Mouse (Mus musculus): ENCODE measurements around the gene Rnf151. TPM values are rescaled to one million over a fixed set of nuclear protein-coding genes. Genes with fewer than 3 reads are reported as not detected.

Rnf151 gene
- polyA plus RNA-seq, 1 experiment from 2014 or later: 0.15 TPM

DNA sequence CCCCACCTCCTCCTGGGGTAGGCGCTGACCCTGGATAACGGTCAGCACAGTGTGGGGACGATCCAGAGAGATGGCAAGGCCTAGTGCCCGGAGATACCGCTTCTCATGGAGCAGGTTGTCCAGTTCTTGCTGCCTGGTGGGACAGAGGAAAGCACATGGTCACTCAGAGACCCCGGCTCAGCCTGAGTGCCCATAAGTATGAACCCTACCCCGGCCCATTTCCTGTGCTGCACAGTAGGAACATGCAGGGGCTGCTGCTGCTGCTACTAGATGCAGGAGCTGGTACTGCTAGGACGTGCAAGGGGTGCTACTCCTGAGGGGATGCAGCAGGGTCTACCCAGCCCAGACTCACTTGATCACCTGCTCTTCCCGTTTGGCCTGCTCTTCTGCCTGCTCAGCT is 16.6 kb downstream of the Rnf151 start:
- 91% methylated on average over 9 of the region's 9 CpGs for WGBS
- ATAC-seq (replicated peaks; ENCODE audit: low FRiP score, low TSS enrichment, low read depth) (no peak), DNase-seq (ENCODE audit: low spot score) (no peak)
- Histone ChIP-seq H3K27ac (ENCODE audit: low read depth) (no peak overlapping the region), H3K4me3 (ENCODE audit: low read depth, low read length) (no peak overlapping the region), H3K9ac (ENCODE audit: low read length) (no peak overlapping the region), H3K36me3 (ENCODE audit: control insufficient read depth, insufficient read depth, low read length) (peaks cover 56% of the 10 kb centered on the region), H3K27me3 (replicated peaks; ENCODE audit: control insufficient read depth, insufficient read depth, low read length) (no peaks in the 10 kb centered on the region), H3K9me3 (ENCODE audit: control insufficient read depth, low read length) (no peaks in the 10 kb centered on the region), H3K4me2 (ENCODE audit: low read length) (no peak overlapping the region), H3K4me1 (replicated peaks; ENCODE audit: control insufficient read depth, insufficient read depth, low read length) (peaks cover 9% of the 10 kb centered on the region)

DNA sequence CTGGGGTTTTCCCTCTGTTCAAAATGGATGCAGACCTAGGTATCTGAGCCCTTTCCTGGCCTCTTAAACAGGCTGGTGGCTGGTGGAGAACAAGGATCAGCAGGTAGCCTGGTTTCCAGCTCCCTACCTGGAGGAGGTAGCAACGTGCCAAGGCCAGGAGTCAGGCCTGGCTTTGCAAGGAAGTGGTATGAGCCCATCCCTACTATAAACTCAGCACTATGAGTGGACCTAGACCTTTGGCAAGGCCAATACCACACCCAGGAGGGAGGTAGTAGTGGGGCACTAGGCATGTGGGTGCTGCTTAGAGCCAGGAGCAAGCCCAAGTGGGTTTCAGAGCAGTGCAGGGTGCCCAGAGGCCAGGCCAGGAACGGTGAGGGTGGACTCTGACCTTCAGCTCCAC is 18.4 kb downstream of the Rnf151 start:
- no peak overlapping the region for H3K27ac ChIP-seq (ENCODE audit: low read depth)
- no peak overlapping the region for H3K4me2 ChIP-seq (ENCODE audit: low read length)
- H3K4me1 ChIP-seq (replicated peaks; ENCODE audit: control insufficient read depth, insufficient read depth, low read length): peaks cover 14% of the 10 kb centered on the region
- 78% methylated on average over 2 of the region's 2 CpGs for WGBS
- ATAC-seq (replicated peaks; ENCODE audit: low FRiP score, low TSS enrichment, low read depth) (no peak), DNase-seq (ENCODE audit: low spot score) (no peak)
- no peak overlapping the region for H3K9ac ChIP-seq (ENCODE audit: low read length)
- H3K36me3 ChIP-seq (ENCODE audit: control insufficient read depth, insufficient read depth, low read length): peaks cover 47% of the 10 kb centered on the region
- H3K9me3 ChIP-seq (ENCODE audit: control insufficient read depth, low read length): no peaks in the 10 kb centered on the region
- H3K27me3 ChIP-seq (replicated peaks; ENCODE audit: control insufficient read depth, insufficient read depth, low read length): no peaks in the 10 kb centered on the region
- no peak overlapping the region for H3K4me3 ChIP-seq (ENCODE audit: low read depth, low read length)

DNA sequence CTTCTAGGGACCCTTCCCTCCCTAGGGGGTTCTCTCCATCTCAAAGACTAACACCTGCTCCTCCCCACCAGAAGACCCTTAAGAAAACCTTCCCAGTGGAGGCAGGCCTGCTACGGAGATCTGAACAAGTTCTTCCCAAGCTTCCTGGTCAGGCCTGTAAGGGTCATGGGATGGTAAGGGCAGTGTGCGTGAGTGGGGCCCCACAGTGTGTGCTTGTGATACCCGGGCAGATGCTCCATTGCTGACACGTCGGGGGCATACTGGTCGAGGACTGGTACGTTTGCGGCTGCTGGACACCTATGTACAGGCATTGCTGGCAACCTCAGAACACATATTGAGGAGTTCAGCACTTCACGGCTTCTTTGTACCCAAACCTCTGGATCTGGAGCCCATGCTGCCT is 19.1 kb downstream of the Rnf151 start:
- DNase-seq (ENCODE audit: low spot score) (no peak), ATAC-seq (replicated peaks; ENCODE audit: low FRiP score, low TSS enrichment, low read depth) (no peak)
- Histone ChIP-seq H3K9ac (ENCODE audit: low read length) (no peak overlapping the region), H3K4me3 (ENCODE audit: low read depth, low read length) (no peak overlapping the region), H3K9me3 (ENCODE audit: control insufficient read depth, low read length) (no peaks in the 10 kb centered on the region), H3K27ac (ENCODE audit: low read depth) (no peak overlapping the region), H3K27me3 (replicated peaks; ENCODE audit: control insufficient read depth, insufficient read depth, low read length) (no peaks in the 10 kb centered on the region), H3K36me3 (ENCODE audit: control insufficient read depth, insufficient read depth, low read length) (peaks cover 42% of the 10 kb centered on the region), H3K4me2 (ENCODE audit: low read length) (no peak overlapping the region), H3K4me1 (replicated peaks; ENCODE audit: control insufficient read depth, insufficient read depth, low read length) (peaks cover 14% of the 10 kb centered on the region)
- WGBS: 68% methylated on average over 9 of the region's 9 CpGs

DNA sequence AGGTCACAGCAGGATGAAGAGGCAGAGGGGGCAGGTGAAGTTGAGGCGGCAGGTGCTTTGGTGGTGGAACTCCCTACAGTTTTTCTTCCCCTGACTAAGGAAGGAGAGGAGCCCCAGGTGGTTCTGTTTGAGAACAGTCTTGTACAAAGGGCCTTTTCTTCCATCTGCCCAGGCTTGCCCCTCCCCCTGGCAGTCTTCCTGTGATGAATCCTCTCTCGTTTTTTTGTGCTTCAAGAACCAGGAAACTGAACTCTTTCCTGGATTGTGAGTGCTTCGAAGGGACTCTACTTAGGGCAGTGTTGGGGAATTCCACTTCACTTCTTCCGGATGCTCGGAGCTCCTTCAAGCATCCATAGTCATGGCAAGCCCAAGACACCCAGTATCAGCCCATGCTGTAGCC is 19.9 kb downstream of the Rnf151 start:
- no peaks in the 10 kb centered on the region for H3K27me3 ChIP-seq (replicated peaks; ENCODE audit: control insufficient read depth, insufficient read depth, low read length)
- H3K4me3 ChIP-seq (ENCODE audit: low read depth, low read length): no peak overlapping the region
- DNase-seq (ENCODE audit: low spot score) (no peak), ATAC-seq (replicated peaks; ENCODE audit: low FRiP score, low TSS enrichment, low read depth) (no peak)
- H3K4me1 ChIP-seq (replicated peaks; ENCODE audit: control insufficient read depth, insufficient read depth, low read length): peaks cover 14% of the 10 kb centered on the region
- no peak overlapping the region for H3K27ac ChIP-seq (ENCODE audit: low read depth)
- H3K9ac ChIP-seq (ENCODE audit: low read length): no peak overlapping the region
- 20% methylated on average over 5 of the region's 5 CpGs for WGBS
- no peaks in the 10 kb centered on the region for H3K9me3 ChIP-seq (ENCODE audit: control insufficient read depth, low read length)
- H3K36me3 ChIP-seq (ENCODE audit: control insufficient read depth, insufficient read depth, low read length): peaks cover 41% of the 10 kb centered on the region
- peak overlapping the region; percentile 14; the same call in 1 of the 2 replicates for H3K4me2 ChIP-seq (ENCODE audit: low read length)

- DNase-seq (ENCODE audit: low spot score) (peak; percentile 90), ATAC-seq (replicated peaks; ENCODE audit: low FRiP score, low TSS enrichment, low read depth) (peak; percentile 91)
- peak within 1 kb of the TSS; percentile 83 for H3K27ac ChIP-seq (ENCODE audit: low read depth)
- H3K9me3 ChIP-seq (ENCODE audit: control insufficient read depth, low read length): no peaks in the 10 kb centered on the region
- H3K27me3 ChIP-seq (replicated peaks; ENCODE audit: control insufficient read depth, insufficient read depth, low read length): peaks cover 8% of the 10 kb centered on the region; the same call in 1 of the 2 replicates
- peak within 1 kb of the TSS; percentile 76 for H3K9ac ChIP-seq (ENCODE audit: low read length)
- H3K4me1 ChIP-seq (replicated peaks; ENCODE audit: control insufficient read depth, insufficient read depth, low read length): peaks cover 14% of the 10 kb centered on the region
- H3K4me2 ChIP-seq (ENCODE audit: low read length): peak within 1 kb of the TSS; percentile 60
- peak within 1 kb of the TSS; percentile 83 for H3K4me3 ChIP-seq (ENCODE audit: low read depth, low read length)
- WGBS: under 1% methylated on average over 53 of the region's 76 CpGs
- H3K36me3 ChIP-seq (ENCODE audit: control insufficient read depth, insufficient read depth, low read length): peaks cover 33% of the 10 kb centered on the region
Measured at GRCm38 (mm10) chr17:24696011-24696697, 21.7 kb downstream of the Rnf151 start, which contains the start of the genes Gfer and Noxo1. TSS of gene Gfer (minus strand) at chr17:24696156. TSS of gene Noxo1 (plus strand) at chr17:24696234.

DNA sequence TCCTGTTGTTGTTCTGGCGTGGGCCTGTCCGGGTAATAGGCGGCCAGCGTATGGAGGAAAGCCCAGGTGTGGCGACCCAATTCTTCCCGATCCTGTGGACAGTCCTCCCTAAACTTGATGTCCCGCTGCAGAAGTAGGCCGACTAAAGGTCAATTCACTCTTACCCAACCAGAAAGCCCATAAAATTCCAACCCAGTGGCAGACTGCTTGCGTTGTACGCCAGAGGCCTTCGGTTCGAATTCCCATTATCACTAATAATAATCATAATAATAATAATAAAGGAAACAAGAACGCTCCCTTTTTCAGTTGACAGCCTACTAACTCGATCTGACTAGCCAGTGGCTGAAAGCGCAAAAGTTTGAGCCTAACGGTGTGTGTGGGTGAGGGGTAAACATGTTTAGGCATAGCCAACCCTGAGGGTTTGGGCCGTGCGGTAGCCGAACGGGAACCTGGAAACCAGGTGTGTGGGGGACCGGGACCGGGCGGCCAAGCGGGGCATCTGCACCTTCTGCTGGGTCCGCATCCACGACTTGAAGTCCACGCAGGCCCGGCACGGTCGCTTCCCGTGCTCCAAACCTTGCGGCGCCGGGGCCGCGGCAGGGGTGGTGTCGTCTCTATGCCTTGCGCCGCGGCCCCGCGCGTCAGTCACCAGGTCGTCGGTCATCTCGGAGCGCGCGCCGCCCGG is 22.4 kb downstream of the Rnf151 start:
- DNase-seq (ENCODE audit: low spot score) (peak; percentile 79), ATAC-seq (replicated peaks; ENCODE audit: low FRiP score, low TSS enrichment, low read depth) (peak; percentile 20; the same call in 1 of the 2 replicates)
- H3K4me1 ChIP-seq (replicated peaks; ENCODE audit: control insufficient read depth, insufficient read depth, low read length): peaks cover 14% of the 10 kb centered on the region

GRCm38 (mm10) chr17:24692385-24692784 is 25.5 kb downstream of the Rnf151 start:
- ATAC-seq (replicated peaks; ENCODE audit: low FRiP score, low TSS enrichment, low read depth) (no peak), DNase-seq (ENCODE audit: low spot score) (no peak)
- Histone ChIP-seq H3K9me3 (ENCODE audit: control insufficient read depth, low read length) (no peaks in the 10 kb centered on the region), H3K9ac (ENCODE audit: low read length) (no peak overlapping the region), H3K4me2 (ENCODE audit: low read length) (no peak overlapping the region), H3K36me3 (ENCODE audit: control insufficient read depth, insufficient read depth, low read length) (peaks cover 16% of the 10 kb centered on the region), H3K4me1 (replicated peaks; ENCODE audit: control insufficient read depth, insufficient read depth, low read length) (peaks cover 19% of the 10 kb centered on the region), H3K27ac (ENCODE audit: low read depth) (no peak overlapping the region), H3K4me3 (ENCODE audit: low read depth, low read length) (no peak overlapping the region), H3K27me3 (replicated peaks; ENCODE audit: control insufficient read depth, insufficient read depth, low read length) (peaks cover 46% of the 10 kb centered on the region)
- 89% methylated on average over 5 of the region's 5 CpGs for WGBS

More for the DNA sequence above, 22.4 kb downstream of the Rnf151 start:
- H3K36me3 ChIP-seq (ENCODE audit: control insufficient read depth, insufficient read depth, low read length): peaks cover 26% of the 10 kb centered on the region
- H3K4me3 ChIP-seq (ENCODE audit: low read depth, low read length): peak overlapping the region; percentile 83
- 7% methylated on average over 51 of the region's 51 CpGs for WGBS
- peaks cover 15% of the 10 kb centered on the region for H3K27me3 ChIP-seq (replicated peaks; ENCODE audit: control insufficient read depth, insufficient read depth, low read length)
- H3K9me3 ChIP-seq (ENCODE audit: control insufficient read depth, low read length): no peaks in the 10 kb centered on the region
- peak overlapping the region; percentile 83 for H3K27ac ChIP-seq (ENCODE audit: low read depth)
- H3K4me2 ChIP-seq (ENCODE audit: low read length): peak overlapping the region; percentile 60
- peak overlapping the region; percentile 76 for H3K9ac ChIP-seq (ENCODE audit: low read length)

DNA sequence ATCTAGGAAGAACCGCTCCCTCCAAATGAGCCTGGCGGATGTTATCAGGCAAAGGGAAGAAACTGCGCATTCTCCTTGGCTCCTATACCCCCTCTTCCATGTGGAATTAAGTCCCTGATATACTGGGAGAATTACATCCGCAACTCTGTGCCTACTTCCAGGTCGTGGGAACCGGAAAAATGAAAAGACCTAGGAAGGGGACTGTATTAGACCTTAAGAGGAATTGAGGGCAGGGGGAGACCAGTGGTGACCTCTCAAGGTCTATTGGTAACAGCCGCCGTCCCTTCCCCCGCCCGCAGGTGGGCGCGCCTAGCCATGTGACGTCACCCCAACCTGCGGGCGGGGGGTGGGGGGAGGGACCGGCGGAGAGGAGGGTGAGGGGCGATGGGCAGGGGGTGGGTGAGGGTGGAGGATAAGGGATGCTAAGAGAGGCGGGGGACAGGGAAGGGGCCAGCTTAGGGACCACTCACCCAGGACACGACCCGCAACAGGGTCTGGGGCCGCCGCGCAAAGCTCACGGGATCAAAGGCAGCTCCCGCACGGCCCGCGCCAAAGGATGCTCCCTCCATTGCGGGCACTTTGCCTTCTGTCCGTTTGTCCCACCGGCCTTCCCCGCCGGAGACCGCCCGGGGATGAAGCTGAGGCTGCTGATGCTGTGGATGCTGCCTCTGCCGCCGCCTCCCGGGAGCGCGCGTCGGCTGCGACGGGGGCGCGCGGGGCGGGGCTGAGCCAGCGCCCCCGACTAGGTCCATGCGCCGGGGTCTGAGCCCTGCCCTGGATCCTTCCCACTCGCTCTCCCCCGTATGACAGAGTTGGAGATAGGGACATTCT is 28.4 kb downstream of the Rnf151 start, which contains the start of gene Syngr3:
Gene Syngr3, minus strand, starts transcription at position 705 of the 831 bp plus-strand sequence.
- Histone ChIP-seq H3K27ac (ENCODE audit: low read depth) (no peak within 1 kb of the TSS), H3K4me3 (ENCODE audit: low read depth, low read length) (peak within 1 kb of the TSS; percentile 46), H3K4me2 (ENCODE audit: low read length) (peak within 1 kb of the TSS; percentile 89), H3K9ac (ENCODE audit: low read length) (peak within 1 kb of the TSS; percentile 31; the same call in 1 of the 2 replicates), H3K36me3 (ENCODE audit: control insufficient read depth, insufficient read depth, low read length) (peaks cover 16% of the 10 kb centered on the region), H3K9me3 (ENCODE audit: control insufficient read depth, low read length) (no peaks in the 10 kb centered on the region), H3K4me1 (replicated peaks; ENCODE audit: control insufficient read depth, insufficient read depth, low read length) (peaks cover 11% of the 10 kb centered on the region), H3K27me3 (replicated peaks; ENCODE audit: control insufficient read depth, insufficient read depth, low read length) (peaks cover 49% of the 10 kb centered on the region)
- WGBS: under 1% methylated on average over 52 of the region's 55 CpGs
- no peak for DNase-seq (ENCODE audit: low spot score)
- no peak for ATAC-seq (replicated peaks; ENCODE audit: low FRiP score, low TSS enrichment, low read depth)

All from intestine, embryonic 14.5 days (tissue).